Mouse (Mus musculus) CH12F3 (cell line): Measurements from ENCODE around the gene Trem2.
"Not testable (repeated sequence)": the region's sequence is repeated elsewhere in the genome, so short reads cannot be mapped to it uniquely, and the experiment has no call there.

Source experiments
- in situ Hi-C: fragments of 300-500 bp; cut with MboI; formaldehyde crosslinking; loops from 2 replicates; pipeline ENCODE4 v1.14.3; 2020; ENCODE audit warnings: low sequenced_read_pairs

Gene Trem2

DNA sequence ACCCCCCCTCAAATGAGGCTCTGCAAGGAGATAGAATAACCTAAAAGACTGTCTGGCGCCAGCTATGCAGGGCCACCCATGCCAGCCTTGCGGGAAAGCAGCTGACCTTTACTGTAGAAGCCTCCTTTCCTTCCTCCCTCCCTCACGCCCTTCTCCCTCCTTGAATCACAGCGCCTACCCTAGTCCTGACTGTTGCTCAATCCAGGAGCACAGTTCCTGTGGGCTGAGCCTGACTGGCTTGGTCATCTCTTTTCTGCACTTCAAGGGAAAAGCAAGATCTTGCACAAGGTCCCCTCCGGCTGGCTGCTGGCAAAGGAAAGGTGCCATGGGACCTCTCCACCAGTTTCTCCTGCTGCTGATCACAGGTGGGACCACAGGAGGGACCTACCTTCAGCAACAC lies at the start of gene Trem2:
Trem2 (plus strand) TSS at position 171 of the 400 bp plus-strand sequence.
- in situ Hi-C loops: no loop called here

- in situ Hi-C loops: no loop called here
Observed at GRCm38 (mm10) chr17:48299203-48299602, 47.0 kb upstream of the Trem2 start, which contains the start of gene Treml2. Gene Treml2 (plus strand): TSS chr17:48299498.

- in situ Hi-C loops: no loop called here
Observed at GRCm38 (mm10) chr17:48299756-48300155, 46.4 kb upstream of the Trem2 start.

- in situ Hi-C loops: no loop called here
Observed at GRCm38 (mm10) chr17:48300199-48300598, 46.0 kb upstream of the Trem2 start.

DNA sequence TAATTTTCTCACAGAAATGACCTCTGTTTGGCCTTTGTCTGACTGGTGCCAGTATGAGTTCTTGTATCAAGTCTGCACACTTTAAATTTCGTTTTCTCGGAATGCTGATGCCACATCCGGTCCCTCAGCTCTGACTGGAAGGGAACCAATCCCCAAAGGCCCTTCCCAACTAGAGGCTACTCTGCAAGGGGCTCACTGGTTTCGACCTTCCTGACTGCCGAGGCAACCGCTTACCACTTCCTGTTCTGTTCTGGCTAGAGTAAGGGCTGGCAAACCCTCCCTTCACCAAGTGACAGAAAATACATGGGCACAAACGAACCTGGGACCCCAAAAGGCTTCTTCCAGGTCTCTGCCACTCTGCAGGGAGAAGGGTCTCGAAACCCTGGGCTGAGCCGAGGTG lies 45.3 kb upstream of the Trem2 start:
- in situ Hi-C loops: no loop called here

GRCm38 (mm10) chr17:48301792-48302191 lies 44.4 kb upstream of the Trem2 start:
- in situ Hi-C loops: no loop called here

DNA sequence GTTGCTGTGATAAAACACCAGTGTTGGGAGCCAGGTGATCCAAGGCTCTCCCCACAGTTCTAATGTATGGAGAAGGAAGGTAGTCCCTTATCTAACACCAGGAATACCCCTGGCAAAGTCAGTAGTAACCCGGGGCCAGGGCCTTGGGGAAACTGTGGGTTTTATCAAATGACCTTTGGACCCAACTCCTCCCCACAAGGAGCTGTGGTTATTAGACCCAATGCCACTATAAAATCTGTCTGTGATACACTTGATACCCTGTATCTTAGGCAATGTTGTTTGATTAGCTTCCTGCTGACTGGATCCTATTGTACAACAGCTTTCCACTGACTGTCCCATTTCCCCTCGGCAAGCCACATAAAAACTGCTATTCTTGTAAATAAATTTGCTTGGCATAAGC lies 34.1 kb upstream of the Trem2 start:
- in situ Hi-C loops: no loop called here

- in situ Hi-C loops: not testable (repeated sequence)
Observed at GRCm38 (mm10) chr17:48315905-48316579, 30.2 kb upstream of the Trem2 start, which contains the start of gene B430306N03Rik. Gene B430306N03Rik (plus strand): TSS chr17:48316141.

DNA sequence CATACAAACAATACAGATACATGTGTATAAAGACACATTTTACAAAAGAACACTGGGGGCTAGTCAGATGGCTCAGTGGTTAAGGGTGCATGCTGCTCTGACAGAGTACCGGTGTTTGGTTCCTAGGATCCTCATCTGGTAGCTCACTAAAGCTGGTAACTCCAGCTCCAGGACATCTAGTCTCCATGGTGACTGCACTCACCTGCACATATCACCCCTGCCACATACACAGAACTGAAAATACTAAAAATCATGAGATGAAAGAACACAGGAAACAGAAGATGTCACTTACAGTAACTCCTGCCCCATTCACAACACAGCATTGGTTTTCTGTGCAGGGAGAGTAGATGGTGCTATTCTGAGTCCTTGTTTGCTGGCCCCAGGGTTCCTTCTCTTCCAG lies 27.5 kb upstream of the Trem2 start:
- in situ Hi-C loops: no loop called here

GRCm38 (mm10) chr17:48321279-48321678 lies 24.9 kb upstream of the Trem2 start:
- in situ Hi-C loops: no loop called here

GRCm38 (mm10) chr17:48323236-48323635 lies 23.0 kb upstream of the Trem2 start:
- in situ Hi-C loops: no loop called here

- in situ Hi-C loops: no loop called here
Observed at GRCm38 (mm10) chr17:48324258-48324657, 21.9 kb upstream of the Trem2 start.

GRCm38 (mm10) chr17:48325093-48325492 lies 21.1 kb upstream of the Trem2 start:
- in situ Hi-C loops: no loop called here

DNA sequence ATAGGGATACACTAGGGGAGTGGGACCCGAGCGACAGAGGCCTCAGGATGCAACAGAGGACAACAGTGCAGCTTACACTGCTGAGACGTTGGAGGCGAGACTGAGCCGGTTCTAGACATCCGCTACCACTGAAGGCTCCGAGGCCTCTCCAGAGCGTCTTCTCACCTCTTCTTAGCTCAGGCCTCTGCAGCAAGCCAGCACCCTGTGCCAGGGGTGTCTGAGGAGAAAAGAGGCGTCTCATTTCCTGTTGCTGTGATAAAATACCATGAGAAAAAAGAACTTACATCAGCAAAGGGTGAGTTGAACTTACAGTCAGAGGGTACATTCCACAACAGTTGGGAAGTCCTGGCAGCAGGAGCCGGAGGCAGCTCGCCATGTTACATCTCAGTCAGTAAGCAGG lies 20.6 kb upstream of the Trem2 start:
- in situ Hi-C loops: no loop called here

- in situ Hi-C loops: no loop called here
Observed at GRCm38 (mm10) chr17:48326656-48327055, 19.5 kb upstream of the Trem2 start.

- in situ Hi-C loops: loop anchor here (10.0 kb wide), 1 partner anchor 228 kb away; no protein-coding TSS in a partner anchor
Observed at GRCm38 (mm10) chr17:48332524-48332923, 13.7 kb upstream of the Trem2 start.

DNA sequence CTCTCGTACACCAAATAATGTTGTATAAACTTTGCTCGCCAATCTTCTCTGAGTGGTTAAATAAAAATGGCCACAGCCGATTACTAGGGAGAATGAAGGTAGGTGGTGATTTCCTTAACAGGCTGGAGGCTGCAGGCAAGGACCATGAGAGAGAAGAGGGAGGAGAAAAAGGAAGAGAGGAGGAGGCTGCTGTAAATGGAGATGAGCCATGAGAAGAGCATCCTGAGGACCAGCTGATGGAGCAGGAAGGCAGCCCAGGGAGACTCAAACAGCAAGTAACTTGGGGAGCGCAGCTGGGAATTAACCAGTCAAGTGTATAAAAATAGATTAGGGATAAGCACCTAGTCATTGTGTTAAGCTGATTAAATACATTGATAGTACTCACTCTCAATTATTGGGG lies 12.0 kb upstream of the Trem2 start:
- in situ Hi-C loops: loop anchor here (10.0 kb wide), 1 partner anchor 229 kb away; no protein-coding TSS in a partner anchor

GRCm38 (mm10) chr17:48336857-48337256 lies 9.3 kb upstream of the Trem2 start:
- in situ Hi-C loops: loop anchor here (5.0 to 10.0 kb wide), 2 partner anchors 65 to 232 kb away; no protein-coding TSS in a partner anchor

GRCm38 (mm10) chr17:48340267-48340666 lies 5.9 kb upstream of the Trem2 start:
- in situ Hi-C loops: no loop called here

GRCm38 (mm10) chr17:48341947-48342346 lies 4.3 kb upstream of the Trem2 start:
- in situ Hi-C loops: no loop called here

DNA sequence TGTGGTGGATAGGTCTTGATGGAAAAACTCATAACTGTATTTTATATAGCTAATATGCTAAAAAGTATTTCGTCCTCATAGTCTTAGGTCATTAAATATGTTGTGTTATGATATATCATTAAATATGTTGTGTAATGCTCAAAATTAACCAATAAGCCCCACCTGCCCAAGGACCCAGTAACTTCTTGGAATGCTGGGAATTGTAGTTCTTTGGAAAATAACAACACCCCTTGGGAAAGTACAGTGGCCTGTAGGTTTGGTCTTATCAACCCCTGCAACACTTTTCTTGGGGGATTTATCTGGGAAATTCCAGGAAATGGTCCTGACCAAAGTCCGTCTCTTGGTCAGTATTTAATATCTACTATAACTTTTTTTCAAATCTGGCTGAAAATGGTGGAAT lies 3.1 kb upstream of the Trem2 start:
- in situ Hi-C loops: no loop called here

DNA sequence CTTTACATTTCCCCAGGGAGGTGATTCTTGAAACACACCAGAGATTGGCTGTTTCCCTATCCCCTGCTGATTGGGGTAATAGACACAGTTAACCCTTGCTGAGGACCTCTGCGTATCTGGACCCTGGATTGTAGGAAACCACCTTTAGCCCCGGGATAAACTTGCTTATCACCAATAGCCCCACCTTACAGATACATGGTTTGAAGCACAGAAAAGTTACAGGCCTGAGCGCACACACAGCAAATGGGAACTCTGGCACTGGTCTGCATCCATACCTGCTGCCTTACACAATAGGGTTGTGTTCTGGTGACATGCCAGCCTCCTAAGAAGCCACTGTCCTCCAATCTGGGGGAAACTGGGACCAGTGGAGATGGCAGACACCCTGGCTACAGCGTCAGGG lies 377 bp upstream of the Trem2 start:
- in situ Hi-C loops: no loop called here

DNA sequence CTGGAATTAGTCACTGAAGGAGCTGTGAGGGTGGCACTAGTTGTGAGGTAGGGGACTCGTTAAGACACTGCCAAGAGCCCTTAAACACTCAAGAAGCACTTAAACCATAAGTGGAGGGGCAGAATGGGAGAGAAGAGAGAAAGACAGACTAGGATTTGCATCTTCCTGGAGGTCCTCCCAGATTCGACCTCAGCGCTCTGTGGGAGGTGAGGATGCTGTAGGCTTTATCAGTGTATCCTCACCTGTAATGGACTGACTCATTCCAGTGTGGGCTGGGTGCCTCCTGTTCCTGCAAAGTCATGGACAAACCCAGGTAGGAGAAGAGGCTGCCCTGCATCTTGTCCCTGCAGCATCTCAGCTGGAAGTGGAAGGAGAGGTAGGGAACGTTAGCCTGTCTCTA lies 633 bp downstream of the Trem2 start:
- in situ Hi-C loops: no loop called here
